Mouse (Mus musculus) MEL (cell line): ENCODE data around the gene Nrxn2.

Experiments
- BHLHE40 ChIP-seq: IDR thresholded peaks from 2 replicates; pipeline ENCODE4 v1.6.1; 2012; ENCODE audit warnings: low read depth, mild to moderate bottlenecking, inconsistent platforms, low read length, improper control_type of control experiment, borderline replicate concordance
- CTCF ChIP-seq, 3 experiments: IDR thresholded peaks in 2 of 3; conservative IDR thresholded peaks in 1 of 3; 2 replicates each; pipeline ENCODE4 v1.5.1; 2011 to 2012; ENCODE audit warnings: low read length in 3 of 3, low read depth in 2 of 3, mild to moderate bottlenecking in 2 of 3, improper control_type of control experiment in 1 of 3, inconsistent platforms in 1 of 3, mixed read lengths in 1 of 3, moderate library complexity in 1 of 3; ENCODE audit not compliant: control insufficient read depth in 1 of 3, insufficient read depth in 1 of 3, poor library complexity in 1 of 3, severe bottlenecking in 1 of 3
- ETS1 ChIP-seq: IDR thresholded peaks from 2 replicates; pipeline ENCODE4 v1.6.1; 2012; ENCODE audit warnings: low read depth, mild to moderate bottlenecking, inconsistent platforms, low read length, improper control_type of control experiment, moderate library complexity
- NRF1 ChIP-seq: IDR thresholded peaks from 2 replicates; pipeline ENCODE4 v1.6.1; 2014; ENCODE audit warnings: low read depth, mild to moderate bottlenecking, inconsistent platforms, low read length, improper control_type of control experiment, moderate library complexity; ENCODE audit not compliant: poor library complexity, insufficient read depth, severe bottlenecking
- POLR2A ChIP-seq, 2 experiments: IDR thresholded peaks; 2 replicates each; pipeline ENCODE4 v1.6.1; 2011 to 2012; ENCODE audit warnings: low read length in 2 of 2, mild to moderate bottlenecking in 2 of 2, control low read depth in 1 of 2, improper control_type of control experiment in 1 of 2, low read depth in 1 of 2, moderate library complexity in 1 of 2; ENCODE audit not compliant: control insufficient read depth in 1 of 2, insufficient read depth in 1 of 2, poor library complexity in 1 of 2
- POLR2AphosphoS5 ChIP-seq: IDR thresholded peaks from 2 replicates; pipeline ENCODE4 v1.6.1; 2012; ENCODE audit warnings: low read depth, borderline replicate concordance, mild to moderate bottlenecking, inconsistent platforms, low read length, moderate library complexity, mixed read lengths
- USF1 ChIP-seq: IDR thresholded peaks from 2 replicates; pipeline ENCODE4 v1.6.1; 2014; ENCODE audit warnings: low read depth, mild to moderate bottlenecking, inconsistent platforms, low read length, improper control_type of control experiment, moderate library complexity
- ZC3H11A ChIP-seq: IDR thresholded peaks from 2 replicates; pipeline ENCODE4 v1.6.1; 2012; ENCODE audit warnings: low read depth, mild to moderate bottlenecking, inconsistent platforms, low read length, improper control_type of control experiment
- ZKSCAN1 ChIP-seq: IDR thresholded peaks from 2 replicates; pipeline ENCODE4 v1.6.1; 2012; ENCODE audit warnings: low read depth, mild to moderate bottlenecking, inconsistent platforms, low read length, improper control_type of control experiment, moderate library complexity
- ZNF384 ChIP-seq: IDR thresholded peaks from 2 replicates; pipeline ENCODE4 v1.6.1; 2012; ENCODE audit warnings: low read depth, mild to moderate bottlenecking, inconsistent platforms, low read length, improper control_type of control experiment

DNA sequence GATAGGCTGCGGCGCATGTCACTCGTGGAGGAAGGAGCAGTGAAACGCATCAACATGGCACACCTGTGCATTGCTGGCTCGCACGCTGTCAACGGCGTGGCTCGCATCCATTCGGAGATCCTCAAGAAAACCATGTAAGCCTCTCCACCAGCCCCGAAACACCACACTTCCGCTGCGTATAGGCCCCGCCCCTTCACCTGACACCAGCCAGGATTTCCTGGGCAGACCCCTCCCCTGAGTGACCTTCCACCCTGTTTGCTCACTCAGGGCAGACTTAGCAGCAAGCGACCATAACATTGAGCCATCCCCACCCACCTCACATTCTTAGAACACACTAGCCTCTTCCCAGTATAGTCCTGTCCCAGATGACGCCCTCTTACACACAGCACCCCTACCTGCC is 28.7 kb upstream of the Nrxn2 start:
- TF ChIP-seq POLR2A (IDR thresholded peaks at IDR 0.05; ENCODE audit: control insufficient read depth in 1 of 2, insufficient read depth in 1 of 2, low read depth in 1 of 2, low read length in 2 of 2, poor library complexity in 1 of 2) (no peak), NRF1 (no peak), CTCF (IDR thresholded peaks at IDR 0.05 in 2 of 3, conservative IDR thresholded peaks at IDR 0.05 in 1 of 3; ENCODE audit: control insufficient read depth in 1 of 3, insufficient read depth in 1 of 3, low read depth in 2 of 3, low read length in 3 of 3, poor library complexity in 1 of 3, severe bottlenecking in 1 of 3) (no peak), ZKSCAN1 (no peak), POLR2AphosphoS5 (no peak), ZC3H11A (no peak), ZNF384 (no peak), USF1 (no peak), ETS1 (no peak), BHLHE40 (no peak)
